Mouse (Mus musculus) 3T3-L1 (cell line): Measurements from ENCODE around the gene Rps21.

ENCODE experiments used
- DNase-seq: peaks from one replicate; pipeline ENCODE4 v3.0.0-alpha.2; 2015; ENCODE audit warnings: low read depth, low spot score

Rps21 gene

DNA sequence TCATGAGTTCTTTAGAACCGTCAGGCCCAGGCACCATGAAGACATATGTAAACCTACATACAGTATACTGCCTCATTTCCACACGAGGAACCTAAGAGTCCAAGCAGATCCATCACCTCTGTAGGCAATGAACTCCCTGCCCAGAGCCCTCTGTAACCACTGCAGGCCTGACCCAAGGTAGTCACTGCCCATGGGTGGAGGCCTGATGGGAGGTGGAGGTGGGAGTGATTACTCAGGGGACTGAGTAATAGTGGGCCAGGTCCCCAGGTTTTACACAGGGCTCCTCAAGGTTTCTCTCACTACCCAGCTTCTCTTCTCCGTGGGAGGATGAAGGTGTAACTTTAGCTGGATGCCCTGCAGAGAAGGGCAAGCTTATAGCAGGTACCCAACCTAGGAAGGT is 28.0 kb upstream of the Rps21 start:
- no peak for DNase-seq

DNA sequence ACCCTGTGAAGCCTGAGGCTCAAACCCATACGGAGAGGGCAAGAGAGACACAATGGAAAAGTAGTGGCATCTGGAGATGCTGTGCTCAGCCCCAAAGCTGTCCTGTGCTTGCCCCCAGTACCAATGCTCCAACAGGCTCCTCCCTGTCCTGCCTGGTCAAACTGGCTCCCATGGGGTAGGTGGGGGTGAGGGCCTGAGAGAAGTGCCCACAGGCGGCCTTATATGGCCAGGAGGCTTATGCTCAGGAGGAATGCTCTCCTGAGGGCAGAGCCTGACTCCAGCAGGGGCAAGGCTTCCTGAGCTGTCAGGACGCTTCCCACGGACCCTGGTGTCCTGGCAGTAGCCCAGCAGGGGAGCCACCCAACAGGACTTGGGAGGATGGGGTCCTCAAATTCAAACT is 26.7 kb upstream of the Rps21 start:
- DNase-seq: peak; percentile 34

DNA sequence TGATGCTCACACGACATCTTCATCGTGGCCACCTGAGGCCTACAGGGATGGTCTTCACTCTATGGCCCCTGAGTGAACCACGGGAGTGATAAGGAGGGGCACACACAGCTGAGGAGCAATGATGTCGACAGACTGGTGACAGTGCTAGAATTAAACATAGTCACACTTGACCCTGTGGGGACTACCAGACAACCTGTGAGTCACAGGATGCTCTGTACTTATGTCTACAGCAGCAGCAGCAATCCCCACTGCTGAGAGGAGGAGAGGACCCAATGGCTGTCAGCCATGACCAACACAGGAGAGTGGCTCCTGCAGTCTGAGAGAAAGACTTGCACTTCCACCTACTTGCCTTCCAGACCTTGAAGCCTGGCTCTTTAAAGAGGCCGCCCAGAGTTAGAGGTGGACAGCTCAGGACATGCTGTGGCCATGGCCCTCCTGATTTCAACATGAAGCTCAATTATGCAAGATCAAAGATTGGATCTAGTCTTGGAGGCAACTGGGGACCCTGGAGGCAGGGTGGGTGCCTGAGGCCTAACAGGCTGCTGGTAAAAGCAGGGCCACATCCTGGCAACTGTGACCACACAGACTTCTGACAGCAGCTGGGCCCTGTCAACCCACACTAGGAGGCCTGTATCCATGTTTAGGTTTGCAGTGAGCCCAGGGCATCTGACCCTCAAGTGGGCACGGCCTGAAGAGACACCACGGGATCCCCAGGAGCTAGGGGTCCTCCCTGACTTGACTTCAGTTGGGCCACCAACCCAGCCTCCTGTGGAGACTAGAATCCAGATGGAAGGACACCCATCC is 23.9 kb upstream of the Rps21 start:
- DNase-seq: peak; percentile 49

DNA sequence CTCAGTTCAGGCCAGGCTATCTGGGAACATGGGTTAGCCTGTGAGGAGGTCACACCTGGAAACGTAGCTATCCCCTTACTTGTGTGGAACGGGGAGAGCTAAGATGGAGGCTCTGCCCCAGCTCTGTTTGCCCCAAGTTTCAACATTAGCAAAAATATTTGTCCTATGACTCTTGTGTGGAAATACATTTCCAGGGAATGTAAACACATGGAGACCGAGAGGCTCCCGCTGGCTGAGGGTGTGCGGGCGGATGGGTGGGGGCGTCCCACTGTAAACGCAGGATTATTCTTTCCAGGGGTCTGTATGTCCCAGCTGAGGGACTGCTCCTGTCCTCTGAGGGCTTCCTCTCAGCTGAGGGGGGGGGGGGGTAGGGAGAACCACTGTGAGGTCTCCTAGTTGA is 22.8 kb upstream of the Rps21 start:
- DNase-seq: no peak

DNA sequence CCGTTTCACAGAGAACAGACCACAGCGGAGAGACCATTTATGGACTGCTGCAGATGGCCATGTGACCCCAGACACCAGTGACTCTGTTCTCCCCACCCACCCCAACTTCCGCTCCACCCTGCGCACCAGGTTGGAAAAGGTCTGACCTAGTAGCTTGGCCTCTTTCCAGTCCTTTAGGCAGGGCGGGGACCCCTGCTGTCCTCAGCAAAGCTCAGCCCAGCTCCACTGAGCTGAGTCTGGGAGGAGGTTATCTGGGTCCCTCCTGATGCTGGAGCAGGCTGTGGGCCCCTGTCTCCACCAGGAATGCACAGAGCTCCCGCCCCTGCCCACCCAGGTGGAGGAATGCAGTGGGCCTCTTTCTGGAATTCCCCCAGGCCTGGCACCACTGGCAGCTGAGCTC is 22.2 kb upstream of the Rps21 start:
- no peak for DNase-seq

DNA sequence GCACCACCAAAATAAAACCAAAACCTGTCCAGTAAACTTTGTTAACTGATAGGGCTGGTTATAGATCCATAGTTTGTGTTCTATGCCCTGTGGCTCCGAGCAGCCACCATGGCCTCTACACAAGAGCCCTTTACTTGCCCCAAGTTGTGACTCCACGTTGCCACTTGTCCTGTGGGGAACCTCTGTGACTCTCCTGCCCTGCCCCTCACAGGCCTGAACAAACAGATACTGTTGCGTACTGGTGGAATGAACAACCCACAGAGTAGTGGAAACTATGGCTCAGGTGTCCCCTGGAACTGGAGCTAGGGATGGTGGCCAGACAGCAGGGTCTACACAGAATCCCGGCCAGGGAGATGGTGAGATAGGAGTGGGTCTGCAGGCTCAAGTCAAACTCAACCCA is 21.4 kb upstream of the Rps21 start:
- DNase-seq: no peak

DNA sequence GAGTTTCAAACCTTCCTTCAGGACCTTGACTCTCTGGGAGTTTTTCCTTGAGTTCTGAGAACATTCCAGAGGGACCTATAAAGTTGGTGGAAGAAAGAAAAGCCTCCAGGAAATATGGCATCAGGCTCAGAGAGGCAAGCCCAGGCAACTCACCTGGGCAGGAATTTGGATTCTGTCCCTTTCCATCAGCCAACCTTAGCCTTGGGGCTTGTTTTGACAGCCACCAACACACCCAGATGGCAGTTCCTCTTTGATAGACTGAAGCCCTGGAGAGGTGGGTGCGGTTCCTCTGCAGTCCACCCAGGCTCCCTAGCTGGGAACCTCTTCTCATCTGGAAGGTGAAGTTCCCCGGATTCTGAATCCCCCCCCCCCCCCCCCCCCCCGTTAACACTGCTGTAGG is 20.7 kb upstream of the Rps21 start:
- DNase-seq: no peak

DNA sequence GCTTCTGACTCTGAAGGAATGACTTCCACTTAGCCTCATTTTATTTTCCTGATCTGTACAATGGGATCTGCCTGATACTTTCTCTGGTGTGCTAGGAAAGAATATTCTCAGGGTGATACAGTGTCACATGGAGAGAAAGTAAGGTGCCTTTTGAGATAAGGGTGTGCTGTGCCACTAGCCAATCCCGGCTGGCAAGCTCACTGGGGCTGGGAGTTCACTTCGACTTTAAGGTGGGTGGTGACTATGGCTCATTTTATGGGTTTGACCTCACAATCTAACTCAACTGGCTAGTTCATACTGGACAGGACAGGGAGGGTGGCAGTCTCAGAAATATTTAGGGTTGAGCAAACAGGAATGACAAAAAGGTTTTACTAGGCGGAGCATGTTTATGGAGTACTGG is 20.2 kb upstream of the Rps21 start:
- DNase-seq: no peak

DNA sequence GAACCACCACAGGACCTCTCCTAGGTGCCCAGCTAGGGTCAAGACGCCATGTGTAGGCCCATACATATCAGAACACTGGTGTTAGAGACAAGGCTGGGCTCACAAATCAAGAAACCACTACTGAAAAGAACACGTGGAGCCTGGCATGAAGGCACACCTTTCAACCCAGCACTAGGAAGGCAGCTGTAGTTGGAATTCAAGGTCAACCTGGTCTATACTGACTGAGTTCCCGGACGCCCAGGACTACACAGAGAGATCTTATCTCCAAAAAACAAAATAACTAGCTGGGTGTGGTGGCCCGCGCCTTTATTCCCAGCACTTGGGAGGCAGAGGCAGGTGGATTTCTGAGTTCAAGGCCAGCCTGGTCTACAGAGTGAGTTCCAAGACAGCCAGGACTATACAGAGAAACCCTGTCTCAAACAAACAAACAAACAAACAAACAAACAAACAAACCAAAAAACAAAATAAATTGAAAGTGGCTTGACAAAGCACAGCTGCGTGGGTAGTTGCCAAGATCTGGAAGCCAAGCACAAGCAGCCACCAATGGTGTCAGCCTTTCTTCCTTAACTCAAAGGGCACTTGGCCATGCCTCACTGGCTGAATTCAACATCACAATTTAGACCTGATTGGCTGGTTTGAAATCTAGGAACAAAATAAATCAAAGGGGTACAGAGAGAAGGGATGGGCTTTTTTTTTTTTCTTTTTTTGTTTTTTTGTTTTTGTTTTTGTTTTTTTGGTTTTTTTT is 19.4 kb upstream of the Rps21 start:
- DNase-seq: no peak

DNA sequence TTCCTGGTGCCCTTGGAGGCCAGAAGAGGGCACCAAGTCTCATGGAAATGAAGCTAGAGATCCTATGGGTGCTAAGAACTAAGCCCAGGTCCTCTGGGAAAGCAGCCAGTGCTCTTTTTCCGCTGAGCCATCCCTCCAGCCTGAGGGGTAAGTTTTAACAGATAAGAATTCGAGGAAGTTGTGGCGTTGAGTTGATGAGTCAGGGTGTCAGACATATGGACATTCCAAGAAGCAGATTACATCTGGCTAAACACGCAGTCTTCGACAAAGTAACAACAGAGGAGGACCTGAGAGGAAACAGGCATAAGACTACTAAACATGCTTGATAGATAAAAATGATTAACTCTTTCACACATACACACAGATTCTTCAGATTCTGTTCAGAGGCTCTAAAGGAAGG is 18.6 kb upstream of the Rps21 start:
- DNase-seq: peak; percentile 62

DNA sequence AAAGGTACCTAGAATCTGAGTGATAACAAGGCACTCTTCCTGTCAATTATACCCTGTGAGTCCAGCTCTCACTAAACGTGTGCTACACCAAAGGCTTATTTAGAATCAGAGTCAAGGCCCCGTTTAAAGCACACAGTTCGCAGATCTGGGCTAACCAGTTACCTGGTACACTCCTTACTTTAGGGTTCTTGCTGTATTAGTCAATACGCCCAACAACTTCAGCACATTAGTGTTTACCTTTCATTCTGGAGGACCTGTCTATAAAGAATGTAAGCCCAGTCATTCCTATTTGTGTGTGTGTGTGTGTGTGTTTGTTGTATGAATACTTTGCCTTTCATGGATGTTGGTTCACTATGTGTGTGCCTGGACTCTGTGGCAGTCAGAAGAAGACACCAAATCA is 14.1 kb upstream of the Rps21 start:
- no peak for DNase-seq

DNA sequence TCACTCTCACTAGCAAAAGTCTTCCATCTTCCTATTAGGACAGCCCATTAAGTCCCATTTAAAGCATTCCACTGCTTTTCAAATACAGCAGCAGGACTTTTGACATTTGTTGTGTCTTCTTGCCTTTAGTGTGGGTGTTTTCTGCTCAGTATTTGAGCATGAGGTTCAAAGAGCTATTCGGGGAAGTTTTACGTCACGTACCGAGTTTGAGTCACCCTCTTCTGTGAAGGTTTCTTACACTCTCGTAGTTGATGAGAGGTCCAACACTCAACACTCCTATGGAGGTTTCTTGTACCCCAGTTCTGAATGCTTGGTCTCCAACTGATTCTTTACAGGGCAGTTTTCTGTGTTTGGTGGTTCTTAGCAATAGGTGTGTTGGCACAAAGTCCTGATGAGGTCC is 9.3 kb upstream of the Rps21 start:
- no peak for DNase-seq

DNA sequence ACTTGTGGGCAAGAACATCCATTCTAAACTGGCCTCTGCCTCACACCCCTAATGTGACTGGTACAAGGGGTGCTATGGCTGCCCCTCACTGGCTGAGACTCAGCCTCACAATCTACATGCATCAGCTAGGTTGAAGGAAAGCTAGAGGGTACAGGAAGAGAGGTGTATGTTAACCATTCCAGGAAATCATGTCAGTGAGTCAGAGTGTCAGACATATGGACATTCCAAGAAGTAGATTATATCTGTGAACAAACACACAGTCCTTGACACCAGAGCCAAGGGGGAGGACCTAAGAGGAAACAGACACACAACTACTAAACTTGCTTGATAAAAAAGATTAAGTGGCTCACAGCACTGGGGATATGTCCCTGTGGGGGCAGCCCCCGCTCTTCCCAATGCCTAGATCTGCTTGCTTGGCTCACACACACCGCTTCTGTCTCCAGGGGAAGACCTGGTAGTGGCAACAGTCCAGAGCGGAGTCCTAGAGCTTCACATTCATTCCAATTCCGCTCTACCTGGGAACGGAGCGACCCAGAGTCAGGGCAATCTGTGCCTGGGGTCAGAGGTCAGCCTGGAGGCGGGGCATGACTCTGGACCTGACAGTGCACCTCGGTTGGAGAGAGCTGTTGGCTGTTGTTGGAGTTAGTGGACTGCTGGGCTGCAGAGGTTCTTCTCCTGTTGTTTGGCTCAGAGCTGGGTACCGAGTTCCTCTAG is 8.1 kb upstream of the Rps21 start:
- peak; percentile 77 for DNase-seq

DNA sequence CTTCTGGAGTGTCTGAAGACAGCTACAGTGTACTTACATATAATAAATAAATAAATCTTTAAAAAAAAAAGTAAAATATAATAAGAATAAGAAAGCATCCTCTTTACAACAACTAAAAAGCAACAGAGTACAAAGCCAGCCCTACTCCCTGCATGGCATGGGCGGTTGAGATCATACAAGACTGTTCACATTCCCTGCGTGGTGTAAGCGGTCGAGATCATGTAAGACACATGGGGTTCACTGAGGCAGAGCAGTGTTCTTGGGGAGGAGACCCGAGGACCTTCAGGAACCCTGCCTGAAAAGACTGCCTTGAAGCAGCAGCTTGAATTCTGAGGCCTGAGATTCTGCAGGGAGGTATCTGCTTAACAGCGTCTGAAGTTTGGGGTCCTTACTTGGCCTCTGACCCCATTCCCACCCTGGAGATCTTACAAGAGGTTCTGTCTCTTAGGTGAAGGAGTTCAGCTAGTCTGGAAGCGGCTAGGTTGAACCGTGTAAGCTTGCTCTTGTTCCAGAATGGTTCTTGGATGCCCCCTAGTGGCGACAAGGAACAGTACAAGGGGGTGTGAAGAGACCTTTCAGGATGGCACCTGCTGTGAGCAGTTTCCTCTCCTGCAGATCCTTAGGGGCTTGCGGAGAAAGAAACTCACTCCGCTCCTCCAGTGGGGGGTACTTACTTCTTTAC is 6.1 kb upstream of the Rps21 start:
- peak; percentile 94 for DNase-seq

DNA sequence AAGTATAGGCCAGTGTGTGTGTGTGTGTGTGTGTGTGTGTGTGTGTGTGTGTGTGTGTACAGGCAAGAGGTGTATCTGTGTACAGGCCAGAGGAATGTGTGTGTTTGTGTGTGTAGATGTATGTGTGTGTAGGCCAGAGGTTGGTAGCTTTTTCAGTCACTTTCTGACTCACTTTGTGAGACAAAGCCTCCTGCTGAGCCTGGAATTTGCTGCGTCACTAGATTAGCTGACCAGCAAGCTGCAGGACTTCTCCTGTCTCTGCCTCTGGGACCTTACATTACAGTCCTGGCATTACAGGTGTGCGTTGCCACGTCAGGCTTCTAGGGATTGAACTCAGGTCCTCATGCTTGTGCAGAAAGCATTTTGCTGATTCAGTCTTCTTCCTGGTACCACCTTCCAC is 5.3 kb upstream of the Rps21 start:
- peak; percentile 24 for DNase-seq

DNA sequence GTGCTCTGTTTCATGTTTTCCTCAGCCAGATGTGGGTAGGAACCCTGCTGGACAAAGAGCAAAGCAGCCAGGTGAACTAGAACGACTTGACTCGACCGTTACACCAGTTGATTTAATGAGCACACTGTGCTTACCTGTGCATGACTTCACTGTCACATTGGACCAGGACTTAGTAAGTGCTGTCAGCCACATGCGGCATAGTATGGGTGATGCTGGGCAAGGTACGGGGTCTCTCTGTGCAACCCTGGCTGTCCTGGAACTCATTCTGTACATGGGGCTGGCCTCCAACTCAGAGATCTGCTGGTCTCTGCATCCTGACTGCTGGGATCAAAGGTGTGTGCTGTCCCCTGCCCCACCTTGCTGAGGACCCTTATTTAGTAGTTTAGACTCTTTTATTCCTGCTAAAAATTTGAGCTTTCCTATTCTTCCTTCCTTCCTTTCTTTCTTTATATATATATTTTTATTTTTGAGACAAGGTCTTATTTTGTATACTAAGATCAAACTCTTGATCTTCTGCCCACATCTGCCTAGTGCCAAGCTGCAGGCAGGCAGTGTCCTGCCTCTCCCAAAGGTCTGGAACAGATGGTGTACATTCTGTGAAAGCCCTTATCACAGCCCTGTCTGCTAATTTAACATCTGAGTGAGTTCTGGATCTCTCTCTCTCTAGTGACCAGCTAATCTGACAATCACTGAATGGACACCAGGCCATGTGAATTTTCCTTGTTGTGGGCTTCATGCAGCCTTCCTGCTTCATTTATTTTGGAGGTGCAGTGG is 2.6 kb upstream of the Rps21 start:
- no peak for DNase-seq

DNA sequence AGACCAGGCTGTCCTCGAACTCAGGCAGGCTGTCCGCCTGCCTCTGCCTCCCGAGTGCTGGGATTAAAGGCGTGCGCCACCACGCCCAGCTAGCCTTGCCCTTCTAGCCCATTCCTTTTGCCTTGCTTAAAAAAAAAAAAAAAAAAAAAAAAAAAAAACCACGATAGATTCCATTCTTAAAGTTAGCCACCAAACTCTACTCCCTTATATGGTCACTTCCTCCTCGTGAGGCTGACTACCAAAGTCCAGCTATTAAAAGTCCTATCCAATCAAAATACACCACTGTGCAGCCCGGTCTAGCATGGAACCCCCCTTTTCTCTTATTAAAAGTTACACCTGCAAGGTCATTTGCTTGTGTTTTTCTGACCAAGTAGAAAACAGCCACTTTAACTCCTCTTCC is 1.5 kb upstream of the Rps21 start:
- peak; percentile 64 for DNase-seq

DNA sequence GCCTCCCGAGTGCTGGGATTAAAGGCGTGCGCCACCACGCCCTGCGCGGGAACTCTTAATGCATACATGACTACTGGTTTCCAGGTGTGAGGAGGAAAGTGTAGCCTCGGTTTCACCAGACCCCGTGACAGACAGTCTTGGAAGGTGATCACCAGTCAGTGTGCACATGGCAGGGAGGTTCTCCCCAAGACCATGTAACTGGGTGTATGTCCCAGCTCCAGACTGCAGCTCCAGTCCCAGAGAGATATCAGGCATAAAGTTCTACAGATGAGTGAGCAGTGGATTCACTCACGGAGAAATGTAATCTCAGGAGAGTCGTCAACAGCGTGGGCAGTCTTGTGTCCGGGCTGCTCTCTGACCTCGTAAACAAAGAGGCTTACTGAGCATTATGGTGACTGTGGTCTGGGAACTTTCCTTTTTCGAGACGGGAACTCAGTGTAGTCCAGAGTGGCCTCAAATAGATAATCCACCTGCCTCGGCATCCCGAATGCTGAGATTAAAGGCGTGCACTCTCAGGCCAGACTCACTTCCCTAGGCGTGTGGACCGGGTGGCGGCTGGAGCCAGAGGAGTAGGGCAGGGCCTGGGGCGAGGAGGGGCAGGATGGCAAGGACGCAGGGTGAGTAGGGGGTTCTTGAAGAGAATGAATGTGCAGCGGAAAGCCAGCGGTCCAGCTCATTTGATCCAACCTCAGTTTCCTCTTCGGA is 729 bp upstream of the Rps21 start:
- no peak for DNase-seq

DNA sequence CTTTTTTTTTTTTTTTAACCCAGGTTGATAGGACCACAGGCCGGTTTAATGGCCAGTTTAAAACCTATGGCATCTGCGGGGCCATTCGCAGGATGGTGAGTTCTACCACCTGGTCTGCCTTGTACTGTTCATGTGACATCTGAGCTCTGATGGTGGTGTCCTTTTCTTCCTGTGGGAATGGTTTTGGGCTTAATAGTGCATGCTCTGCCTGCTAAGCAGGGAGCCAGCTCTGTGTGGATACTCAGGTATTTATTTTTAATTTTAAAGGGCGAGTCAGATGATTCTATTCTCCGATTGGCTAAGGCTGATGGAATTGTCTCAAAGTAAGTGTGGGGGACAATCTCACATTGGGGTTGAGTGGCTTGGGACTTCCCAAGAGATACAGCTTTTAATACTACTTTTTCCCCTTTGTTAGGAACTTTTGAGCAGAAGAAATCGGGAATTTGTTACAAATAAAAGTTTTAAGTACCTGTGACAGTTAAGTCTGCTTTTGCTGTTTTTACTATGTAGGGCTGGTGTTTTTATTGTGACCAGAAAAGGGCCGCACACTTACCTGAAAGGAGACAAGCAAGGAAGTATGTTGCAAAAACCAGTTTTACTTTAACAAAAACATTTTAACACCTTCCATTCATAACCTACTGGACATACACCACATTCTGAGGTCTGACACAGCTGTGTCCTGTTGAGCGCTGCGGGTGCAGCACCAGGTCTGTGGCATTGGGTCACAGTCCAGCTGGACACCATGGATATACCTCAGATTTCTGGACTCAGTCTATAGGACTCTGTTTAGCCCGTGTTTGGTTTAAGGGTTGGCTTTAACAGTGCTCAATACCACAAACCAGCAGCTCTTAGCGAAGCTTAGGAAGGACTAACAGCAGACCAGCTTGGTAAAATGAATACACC is 1.0 kb downstream of the Rps21 start:
- no peak for DNase-seq
